Mouse (Mus musculus) embryo, embryonic 11 days (tissue): ENCODE measurements at regions not wholly inside any gene's neighbourhood (a gene's known extent, or its start where the extent isn't known, plus 50 kb on each side); places are given as distances from the start of the nearest gene placed in this dataset.

Source experiments
- DNase-seq: peaks from one replicate; pipeline ENCODE4 v3.0.0-alpha.2; 2015

DNA sequence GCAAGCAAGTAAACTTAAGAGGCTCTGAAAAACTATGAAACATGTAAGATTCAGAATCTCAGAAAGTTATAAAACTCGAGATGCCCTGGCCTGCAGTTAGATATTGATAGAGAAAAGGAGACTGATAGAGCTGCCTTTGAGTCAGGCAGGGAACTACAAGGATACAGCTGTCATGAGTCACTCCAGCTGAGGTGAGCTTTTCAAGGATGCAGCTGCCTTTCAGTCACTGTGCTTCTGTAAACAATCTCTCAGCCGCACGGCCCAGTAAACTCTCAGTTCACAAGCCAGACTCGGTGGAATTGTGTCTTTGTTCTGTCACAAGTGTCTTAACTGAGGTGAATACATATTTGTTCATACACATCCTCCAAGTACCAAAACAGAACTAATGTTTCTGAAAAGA, 334.9 kb upstream of the Rsrc1 start:
- DNase-seq: no peak

DNA sequence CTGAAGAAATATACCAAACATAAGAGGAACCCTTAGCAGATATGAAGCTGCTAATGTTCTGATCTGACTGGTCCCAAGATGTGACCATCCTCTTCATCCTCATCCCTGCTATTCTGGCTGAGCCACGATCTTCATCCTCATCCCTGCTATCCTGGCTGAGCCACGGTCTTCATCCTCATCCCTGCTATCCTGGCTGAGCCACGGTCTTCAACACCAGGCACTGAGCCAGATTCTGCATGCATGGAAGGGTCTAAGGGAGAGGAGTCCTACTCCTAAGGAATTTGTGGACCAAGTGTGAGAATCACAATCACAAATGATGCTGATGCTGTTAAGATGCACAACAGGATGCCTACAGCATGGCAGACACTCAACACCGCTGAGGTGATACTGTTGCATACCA, 331.9 kb upstream of the Rsrc1 start:
- DNase-seq: no peak

DNA sequence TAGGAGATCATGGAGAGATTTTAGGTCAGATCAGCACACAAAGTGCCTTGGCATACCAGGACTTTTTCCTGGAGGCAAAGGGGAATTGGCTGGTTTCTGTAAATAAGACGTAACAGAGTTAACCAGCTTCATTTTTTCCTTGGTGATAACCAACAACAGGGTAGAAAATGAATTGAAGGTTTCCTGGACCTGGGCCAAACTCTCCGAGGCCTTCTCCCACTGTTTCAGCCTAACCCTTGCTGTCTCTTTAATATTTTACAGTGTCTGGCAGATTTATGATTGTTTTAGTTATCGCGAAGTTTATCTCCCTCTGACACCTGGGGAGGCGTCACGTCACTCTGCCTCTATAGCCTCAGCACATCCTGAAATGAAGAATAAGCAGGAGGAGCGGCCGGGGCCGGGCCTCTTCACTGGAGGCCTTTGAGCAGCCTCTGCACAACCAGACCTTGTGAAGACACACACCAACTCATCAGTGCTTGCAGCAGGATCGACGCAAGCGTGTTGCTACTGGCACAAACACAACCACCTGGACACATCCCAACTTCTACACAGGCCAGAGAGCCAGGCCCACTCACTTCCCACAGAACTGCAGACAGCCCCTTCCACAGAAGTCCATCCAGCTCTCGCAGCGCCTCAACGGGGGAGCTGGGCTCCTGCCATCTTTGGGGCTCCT, 331.0 kb upstream of the Rsrc1 start:
- DNase-seq: no peak

DNA sequence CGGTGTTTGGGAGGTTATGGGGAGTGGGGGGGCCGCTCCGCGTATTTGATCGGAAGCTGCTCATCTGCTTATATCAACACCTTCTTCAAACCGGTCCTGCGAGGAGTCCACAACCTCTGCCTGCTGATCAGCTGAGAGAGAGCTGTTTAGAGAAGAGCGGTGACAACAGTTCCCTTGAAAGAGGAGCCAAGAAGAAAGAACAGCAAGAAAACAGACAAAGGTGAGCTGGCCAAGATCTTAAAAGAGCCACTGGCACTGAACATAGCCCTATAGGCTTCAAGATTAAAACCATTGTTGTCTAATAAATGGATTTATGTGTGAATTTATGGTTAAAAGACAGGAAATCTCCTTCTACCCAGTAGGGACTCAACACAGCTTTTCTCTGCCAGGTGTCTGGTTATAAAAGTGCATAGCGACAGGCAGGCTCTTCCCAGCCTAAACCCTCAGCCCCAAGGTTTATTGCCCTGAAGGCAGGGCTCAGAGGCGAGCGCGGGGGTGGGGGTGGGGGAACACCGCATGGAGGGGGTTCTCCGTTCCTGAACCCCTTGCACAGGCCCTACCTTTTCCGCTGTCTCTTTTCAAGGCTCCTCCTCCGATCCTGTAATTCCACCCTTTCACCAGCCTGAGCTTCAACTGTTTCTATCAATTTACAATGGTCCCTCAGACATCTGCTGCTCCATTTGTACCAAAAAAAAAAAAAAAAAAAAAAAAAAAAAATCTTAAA, 330.3 kb upstream of the Rsrc1 start:
- DNase-seq: no peak

DNA sequence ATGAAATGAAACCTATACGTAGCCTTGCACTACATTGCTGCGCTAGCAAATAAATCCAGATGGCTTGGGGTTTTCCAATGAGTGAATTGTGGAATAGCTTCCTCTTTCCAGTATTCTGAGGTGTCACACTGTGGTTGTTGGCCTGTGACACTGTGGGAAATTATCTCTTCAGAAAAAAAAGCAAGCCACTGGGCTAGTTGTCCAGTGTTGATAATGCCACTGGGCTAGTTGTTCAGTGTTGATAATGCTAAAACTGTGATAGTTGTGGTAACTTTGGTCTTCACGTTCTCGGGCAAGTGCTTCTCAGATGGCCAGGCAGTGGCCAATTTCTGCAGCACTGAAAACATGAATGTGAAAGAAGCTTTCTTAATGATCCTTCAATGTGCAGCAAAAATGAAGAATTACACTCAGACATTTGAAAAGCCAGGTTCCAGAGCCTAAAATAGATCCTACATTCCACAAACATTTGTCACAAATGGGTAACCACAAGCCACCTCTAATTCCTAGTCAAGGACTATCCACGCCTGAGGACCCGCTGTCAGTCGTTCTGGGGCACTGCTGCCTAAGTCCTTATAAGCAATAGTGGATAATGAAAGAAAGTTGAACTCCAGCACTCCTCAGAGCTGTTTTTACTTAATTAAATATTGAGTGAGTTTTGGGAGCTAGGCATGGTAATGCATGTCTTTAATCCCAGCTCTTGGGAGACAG, 328.9 kb upstream of the Rsrc1 start:
- no peak for DNase-seq

DNA sequence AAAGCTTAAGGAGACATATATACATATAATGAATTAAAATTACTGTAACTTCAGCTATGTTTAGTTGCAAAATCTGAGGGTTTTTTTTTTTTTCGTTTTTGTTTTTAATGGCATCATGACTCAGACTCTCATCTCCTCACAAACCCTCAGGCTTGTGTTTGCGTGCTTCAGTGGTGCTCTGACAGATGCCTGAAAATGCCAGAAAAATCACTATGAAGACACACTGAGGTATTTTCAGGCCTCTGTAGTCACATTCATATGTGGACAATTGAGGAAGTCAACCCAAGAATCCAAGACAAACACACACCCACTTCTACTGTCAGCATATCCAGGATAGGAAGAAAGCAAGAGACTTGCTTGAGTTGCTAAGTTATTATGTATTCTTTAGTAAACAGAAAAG, 327.2 kb upstream of the Rsrc1 start:
- DNase-seq: no peak

DNA sequence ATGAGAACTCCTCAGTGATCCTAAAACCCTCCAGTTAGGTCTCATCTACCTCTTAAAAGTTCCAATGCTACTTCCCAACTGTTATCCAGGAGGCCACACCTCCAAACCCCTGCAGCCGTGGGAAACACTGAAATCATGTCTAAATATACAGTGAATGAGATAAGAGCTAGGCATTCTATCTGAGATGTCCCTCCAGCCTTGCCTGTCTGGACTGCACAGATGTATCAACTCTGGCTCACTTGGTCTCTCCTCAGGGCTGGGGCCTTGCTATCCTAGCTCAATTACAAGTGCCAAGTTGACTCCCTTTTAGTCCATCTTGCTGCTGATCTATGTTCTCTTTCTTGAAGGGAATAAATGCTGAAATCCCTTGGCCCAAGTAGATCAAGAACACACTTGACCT, 326.3 kb upstream of the Rsrc1 start:
- DNase-seq: no peak

DNA sequence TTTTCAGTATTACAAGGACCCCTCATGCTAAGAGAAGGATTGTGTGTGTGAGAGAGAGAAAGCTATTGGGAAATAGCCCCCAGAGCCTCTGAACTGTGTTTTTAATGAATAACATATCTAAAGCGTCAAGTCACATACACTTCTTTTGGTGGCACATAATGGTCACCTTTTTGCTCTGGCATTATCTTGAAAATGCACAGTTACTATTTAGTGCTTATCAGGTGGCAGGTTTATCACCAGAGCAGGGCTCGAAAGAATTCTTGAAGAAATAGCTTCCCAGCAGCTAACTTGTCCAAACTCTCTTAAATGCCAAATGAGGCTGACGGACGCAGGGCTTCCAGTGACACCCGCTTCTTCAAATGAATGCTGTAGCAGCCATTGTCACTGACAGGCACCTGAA, 324.7 kb upstream of the Rsrc1 start:
- DNase-seq: no peak

DNA sequence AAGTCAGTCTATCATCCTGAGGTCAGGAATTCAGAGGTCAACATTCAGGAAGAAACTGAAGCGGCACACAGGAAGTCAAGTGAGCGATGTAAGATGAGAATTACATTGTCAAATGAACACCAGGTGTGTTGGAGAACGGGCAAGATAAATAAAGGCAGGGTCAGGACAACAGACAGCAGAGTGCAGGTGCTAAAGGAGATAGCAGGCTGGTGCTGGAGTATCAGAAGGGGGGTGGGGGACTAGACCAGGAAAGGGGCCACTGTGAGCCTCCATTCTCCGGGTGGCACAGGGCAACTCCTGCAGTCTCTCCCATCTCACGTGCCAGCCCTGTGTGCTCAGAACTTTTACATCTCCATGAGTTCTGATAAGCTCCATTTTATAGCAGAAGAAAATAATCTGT, 320.6 kb upstream of the Rsrc1 start:
- DNase-seq: no peak

DNA sequence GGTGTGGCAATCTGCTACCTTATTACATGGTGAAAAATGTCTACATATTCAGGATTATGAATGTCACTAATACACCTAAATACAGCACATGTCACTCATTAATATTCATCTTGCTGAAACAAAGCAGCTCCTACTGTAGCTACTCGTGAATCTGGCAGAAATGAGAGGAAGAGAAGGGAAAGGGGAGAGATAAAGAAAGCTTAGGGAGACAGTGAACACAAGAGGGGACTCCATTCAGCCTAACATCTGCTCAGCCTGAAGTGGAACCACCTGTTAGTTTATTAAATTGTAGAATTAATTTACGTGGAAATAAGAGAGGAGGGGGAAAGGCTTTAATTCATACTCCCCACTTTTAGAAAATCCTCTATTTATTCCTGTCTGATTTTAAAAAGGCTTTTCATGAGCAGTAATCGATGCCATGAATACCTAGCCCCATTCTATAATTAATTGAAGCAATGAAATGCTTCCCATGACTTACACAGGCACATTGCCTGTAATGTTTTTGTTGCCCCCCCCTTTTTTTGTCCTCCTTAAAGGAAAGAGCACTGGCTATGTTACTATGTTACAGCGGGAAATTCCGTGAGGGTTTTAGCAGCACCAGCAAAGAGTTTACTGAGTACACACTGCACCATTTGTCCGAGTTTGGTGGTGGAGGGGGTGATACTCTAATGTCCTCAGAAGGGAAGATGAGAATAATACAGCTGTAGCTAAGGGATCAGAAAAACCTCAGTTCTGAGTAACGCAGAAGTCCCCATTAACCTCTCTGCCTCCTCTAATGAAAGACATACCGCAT, 319.2 kb upstream of the Rsrc1 start:
- DNase-seq: no peak

DNA sequence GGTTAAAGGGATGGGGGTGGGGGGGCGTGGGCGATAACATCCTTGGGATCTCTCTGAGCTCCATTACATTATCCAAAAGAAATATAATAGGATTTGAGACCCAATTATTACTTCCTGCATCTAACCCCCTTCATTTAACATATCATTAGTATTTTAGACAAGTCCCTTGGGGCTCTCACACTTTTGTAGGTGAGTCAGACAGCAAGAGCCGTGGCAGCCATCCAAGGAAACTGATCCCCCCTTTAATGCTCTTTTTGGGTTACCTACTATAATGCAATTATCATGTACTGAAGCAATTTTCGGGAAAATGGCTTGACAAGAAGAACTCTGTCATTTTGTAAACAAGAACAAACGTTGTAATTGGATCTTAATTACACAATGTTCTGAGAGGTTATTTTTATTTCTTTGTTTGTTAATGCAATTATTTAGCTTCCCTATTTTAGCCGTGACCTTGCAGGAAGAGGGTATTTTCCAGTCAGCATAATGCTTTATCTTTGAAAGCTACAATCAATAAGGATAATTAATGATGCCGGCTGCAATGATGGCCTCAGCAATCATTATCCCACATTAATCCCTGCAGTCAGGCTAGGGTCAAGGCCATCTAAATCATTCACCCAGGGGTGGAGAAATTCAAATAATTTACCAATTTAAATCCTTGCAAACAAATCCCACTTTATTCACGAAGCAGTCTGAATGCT, 297.5 kb upstream of the Rsrc1 start:
- no peak for DNase-seq

DNA sequence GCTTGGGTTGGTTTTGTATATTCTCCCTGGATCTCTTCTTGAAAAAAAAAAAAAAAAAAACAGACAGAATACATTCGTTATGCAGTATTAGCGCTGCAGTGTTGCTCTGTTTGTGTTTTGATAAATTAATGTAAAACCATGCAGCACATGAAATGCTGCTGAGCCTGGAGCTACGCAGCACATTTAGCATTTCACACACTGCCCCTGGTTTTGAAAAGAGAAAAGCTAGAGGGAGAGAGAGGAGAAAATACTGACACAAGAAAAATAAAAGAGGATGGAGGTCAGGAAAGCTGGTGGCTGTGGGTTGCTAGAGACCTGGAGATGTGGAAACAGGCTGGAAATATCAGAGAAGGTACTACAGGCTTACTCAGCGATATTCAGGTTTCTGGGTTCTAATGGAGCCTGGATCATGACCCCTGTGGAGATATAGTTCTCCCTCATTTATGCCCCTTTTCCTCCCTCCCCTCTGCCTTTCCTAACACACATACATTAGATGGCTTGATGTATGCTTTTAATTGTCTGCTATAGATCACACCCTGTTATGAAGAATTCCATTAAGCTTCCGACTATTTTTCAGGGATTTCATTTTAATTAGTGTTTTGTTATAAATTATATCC, 296.8 kb upstream of the Rsrc1 start:
- no peak for DNase-seq

DNA sequence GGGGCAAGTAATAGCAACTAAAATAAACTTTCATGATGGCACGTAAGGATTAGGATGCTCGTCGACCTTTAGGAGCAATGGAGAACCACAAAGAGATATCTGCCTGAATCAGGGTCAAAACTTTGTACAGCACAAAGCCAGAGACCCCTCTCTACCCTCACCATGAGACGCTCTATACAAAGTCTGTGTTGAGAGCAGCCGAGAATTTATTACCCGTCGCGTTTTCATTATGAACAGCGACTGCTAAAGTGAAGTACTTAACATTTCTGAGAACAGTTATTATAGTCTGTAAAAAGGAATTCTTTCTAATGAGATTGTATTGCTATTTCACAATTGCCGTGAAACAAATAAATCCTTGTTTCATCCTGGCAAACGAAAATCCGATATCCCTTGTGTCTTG, 296.1 kb upstream of the Rsrc1 start:
- no peak for DNase-seq

DNA sequence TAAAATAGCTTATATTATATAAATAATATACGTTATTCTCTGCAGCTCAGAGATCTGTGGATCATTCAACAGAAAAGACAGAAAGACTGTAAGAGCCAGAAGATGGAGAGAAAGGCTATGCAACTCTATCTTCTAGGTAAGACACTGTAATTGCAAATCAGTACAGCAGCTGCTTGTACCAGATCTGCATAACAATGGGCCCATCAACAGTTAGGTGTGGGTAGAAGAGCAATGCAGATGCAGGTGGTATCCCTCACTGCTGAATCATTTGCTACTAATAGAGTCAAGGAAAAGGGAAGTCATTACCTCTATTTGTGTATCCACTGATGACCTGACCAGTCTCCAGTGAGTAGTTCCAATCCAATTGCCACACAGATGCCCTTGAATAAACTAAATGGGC, 294.1 kb upstream of the Rsrc1 start:
- no peak for DNase-seq

DNA sequence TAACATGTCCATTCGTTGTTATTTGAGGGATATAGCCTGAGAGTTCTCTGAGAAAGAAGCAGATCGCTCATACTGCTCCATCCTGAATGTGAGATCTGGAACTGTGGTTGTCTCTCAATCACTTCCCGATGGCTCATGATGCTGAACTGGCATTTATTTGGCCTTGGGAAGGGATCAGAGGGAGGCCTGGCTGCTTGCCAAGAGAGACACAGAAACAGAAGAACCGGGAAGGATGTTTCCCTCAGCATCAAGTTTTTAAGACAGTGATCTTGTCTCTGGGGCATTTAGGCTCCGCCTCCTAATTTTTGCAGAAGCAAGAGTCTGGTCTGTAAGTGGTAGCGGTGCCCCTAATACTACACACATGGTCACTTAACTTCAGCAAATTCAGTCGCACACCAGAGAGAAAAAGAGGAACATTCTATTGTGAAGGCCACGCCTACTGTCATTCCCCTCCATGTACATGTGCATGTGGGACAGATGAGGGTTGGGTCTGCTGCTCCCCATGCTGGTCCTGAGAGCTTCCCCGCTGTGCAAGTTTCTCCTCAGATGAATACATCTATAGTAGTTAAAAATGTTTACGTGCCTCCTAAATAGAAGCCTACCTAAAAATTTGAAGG, 290.2 kb upstream of the Rsrc1 start:
- no peak for DNase-seq

DNA sequence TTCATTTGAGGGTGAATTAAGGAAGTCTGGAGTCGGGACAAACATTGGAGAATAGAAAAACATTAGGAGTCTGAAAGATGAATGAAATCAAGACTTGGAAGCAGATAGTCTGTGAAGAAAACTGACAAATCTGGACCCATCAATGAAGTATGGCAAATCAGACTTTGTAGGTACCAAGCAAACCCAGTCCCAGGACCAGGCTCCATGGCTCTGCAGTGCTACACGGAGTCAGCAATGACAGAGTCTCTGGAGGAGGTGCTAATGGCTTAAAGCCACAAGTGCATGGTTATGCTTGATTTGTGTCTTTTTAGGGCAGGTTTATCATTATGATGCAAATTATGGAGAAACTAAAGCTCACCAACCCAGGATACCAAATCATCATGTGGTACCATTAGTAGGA, 286.1 kb upstream of the Rsrc1 start:
- DNase-seq: no peak

DNA sequence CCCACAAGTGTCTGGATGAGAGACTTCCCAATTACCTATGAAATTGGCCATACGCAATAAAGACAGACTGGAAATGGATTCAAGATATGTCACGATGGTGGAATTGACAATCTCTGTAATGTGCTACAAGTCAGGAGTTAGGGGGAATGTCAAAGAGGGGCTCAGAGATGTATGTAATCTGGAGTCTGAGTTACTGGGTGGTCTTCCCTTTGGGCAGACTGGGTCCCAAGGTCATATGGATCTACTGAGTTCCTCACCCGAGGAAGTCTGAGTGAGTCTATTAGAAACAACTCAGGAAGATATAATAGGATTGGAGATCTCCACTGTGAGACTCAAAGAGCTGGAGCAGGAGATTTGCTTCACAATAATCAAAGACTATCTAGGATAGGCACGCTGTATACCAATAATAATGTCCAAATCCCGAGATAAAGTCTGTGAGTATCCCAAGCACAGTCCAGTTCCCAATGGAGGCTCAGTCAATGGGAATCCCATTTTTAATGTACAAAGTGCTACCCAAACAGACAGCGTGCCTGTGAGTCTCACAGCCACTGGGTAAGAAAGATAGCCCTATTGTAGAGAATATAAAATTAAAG, 285.4 kb upstream of the Rsrc1 start:
- no peak for DNase-seq

DNA sequence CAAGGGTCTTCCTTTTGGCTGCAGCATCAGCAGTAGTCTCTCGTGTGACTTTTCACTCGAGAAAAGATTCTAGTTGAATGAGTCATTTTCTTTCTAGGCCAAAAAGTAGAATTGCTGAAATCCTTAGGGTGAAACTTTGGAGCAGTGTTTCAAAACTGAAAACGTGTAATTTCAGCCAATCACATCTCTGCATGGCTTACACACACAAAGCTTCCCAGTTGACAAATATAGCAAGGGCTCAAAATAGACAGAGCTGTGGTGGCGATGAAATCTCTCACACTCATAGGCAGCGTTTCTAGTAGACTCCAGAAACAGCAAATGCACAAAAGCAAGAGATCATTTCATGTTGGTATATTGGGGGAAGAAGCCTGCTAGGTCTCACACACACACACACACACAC, 283.1 kb upstream of the Rsrc1 start:
- no peak for DNase-seq

DNA sequence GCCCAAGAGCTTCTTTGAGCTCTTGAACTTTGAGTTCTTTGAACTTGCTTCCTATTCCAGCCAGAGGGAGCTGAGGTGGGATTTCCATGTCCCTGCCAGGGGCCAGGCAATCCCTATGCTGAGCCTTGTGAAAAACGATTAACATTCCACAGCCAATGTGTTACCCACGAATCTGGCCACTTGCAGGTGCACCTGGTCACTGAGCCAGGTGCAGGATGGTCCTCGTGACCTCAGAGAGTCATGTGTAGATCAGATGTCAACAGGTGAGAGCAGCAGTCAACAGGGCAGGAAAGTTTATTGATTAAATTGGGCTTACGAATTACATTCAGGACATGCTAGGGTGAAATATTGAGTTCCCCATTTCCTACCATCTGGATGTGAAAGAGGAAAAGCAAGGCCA, 275.4 kb upstream of the Rsrc1 start:
- DNase-seq: no peak

DNA sequence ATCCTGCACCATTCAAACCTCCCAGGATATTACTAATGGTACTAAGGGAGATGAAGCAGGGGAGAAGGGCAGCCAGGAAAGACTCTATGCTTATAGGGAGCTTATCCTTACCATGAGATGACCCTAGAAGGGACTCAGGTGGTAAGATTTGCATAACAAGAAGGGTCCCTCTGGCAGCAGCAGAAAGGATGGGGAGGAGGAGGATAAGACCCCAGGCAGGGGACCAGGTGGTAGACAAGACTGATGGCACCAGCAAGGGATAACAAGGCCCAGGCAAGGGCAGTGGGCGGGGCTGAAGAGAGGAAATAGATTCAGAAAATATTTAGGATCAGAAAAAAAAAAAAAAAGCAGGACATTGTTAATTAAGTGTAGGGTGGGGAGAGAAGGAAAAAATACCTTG, 245.7 kb upstream of the Rsrc1 start:
- DNase-seq: no peak
